Mouse (Mus musculus) hindbrain, embryonic 11.5 days (tissue): ENCODE measurements around the gene Csrp1. TPM values are rescaled to one million over a fixed set of nuclear protein-coding genes. Genes with fewer than 3 reads are reported as not detected.

Experiments
- ATAC-seq: fragments of 200-750 bp; cut with Nextera tagmentation; 2 replicates; pipeline ENCODE4 v1.8.0; 2017; ENCODE audit warnings: mild to moderate bottlenecking, moderate TSS enrichment, moderate library complexity; ENCODE audit not compliant: low FRiP score
- DNase-seq: peaks from one replicate; pipeline ENCODE4 v3.0.0-alpha.2; 2015; ENCODE audit warnings: low spot score
- H3K27ac ChIP-seq: fragments of 300-500 bp; sonication (generic); 2 replicates; pipeline ENCODE4 v1.5.1; 2014; ENCODE audit warnings: mild to moderate bottlenecking, low read depth, low read length
- H3K27me3 ChIP-seq: fragments of 300-500 bp; sonication (generic); 2 replicates; pipeline ENCODE4 v1.6.1; 2014; ENCODE audit warnings: mild to moderate bottlenecking, low read length, moderate library complexity, mixed read lengths; ENCODE audit not compliant: control insufficient read depth, insufficient read depth
- H3K36me3 ChIP-seq: fragments of 300-500 bp; sonication (generic); 2 replicates; pipeline ENCODE4 v1.6.1; 2014; ENCODE audit warnings: mild to moderate bottlenecking, low read length, moderate library complexity, mixed read lengths; ENCODE audit not compliant: control insufficient read depth, insufficient read depth
- H3K4me1 ChIP-seq: fragments of 300-500 bp; sonication (generic); replicated peaks from 2 replicates; pipeline ENCODE4 v1.6.1; 2014; ENCODE audit warnings: low read length, mixed read lengths; ENCODE audit not compliant: control insufficient read depth, insufficient read depth
- H3K4me2 ChIP-seq: fragments of 300-500 bp; sonication (generic); replicated peaks from 2 replicates; pipeline ENCODE4 v1.6.1; 2014; ENCODE audit warnings: mild to moderate bottlenecking, low read depth, low read length
- H3K4me3 ChIP-seq: fragments of 300-500 bp; sonication (generic); 2 replicates; pipeline ENCODE4 v1.5.1; 2014; ENCODE audit warnings: low read depth, low read length
- H3K9ac ChIP-seq: fragments of 300-500 bp; sonication (generic); 2 replicates; pipeline ENCODE4 v1.6.1; 2014; ENCODE audit warnings: low read depth, low read length
- H3K9me3 ChIP-seq: fragments of 300-500 bp; sonication (generic); 2 replicates; pipeline ENCODE4 v1.6.1; 2016; ENCODE audit warnings: low read length; ENCODE audit not compliant: control insufficient read depth
- WGBS: fragments of 180-500 bp; shearing (Covaris S2); extraction: QIAGEN DNeasy Blood & Tissue Kit; methylation state at CpG from one replicate; pipeline ENCODE4 v1.1.7; 2014; 5-methylcytosine and 5-hydroxymethylcytosine counted together
- polyA plus RNA-seq: library from polyadenylated mRNA; unstranded; fragments of >200 nt; fragmentation: Nextera tagmentation; extraction: Ambion mirVana; gene quantifications from 2 replicates; pipeline ENCODE4 v1.2.1, GENCODE M21; 2014

The Csrp1 gene
- polyA plus RNA-seq, 1 experiment from 2014 or later: 42.8 TPM

GRCm38 (mm10) chr1:135676938-135677682 is 42.8 kb upstream of the Csrp1 start:
- WGBS: 38% methylated on average over 8 of the region's 8 CpGs
- Histone ChIP-seq H3K4me2 (no peak overlapping the region), H3K36me3 (no peaks in the 10 kb centered on the region), H3K9me3 (no peaks in the 10 kb centered on the region), H3K4me3 (no peak overlapping the region), H3K27ac (peak overlapping the region; percentile 56; the same call in 1 of the 2 replicates), H3K27me3 (no peaks in the 10 kb centered on the region), H3K9ac (0 out of 2 replicates have a peak overlapping the region, but pooled peaks have one; percentile 2), H3K4me1 (0 out of 2 replicates have a peak, but pooled peaks cover 3% of the 10 kb centered on the region)
- ATAC-seq: peak; percentile 70; the same call in 1 of the 2 replicates
- DNase-seq: peak; percentile 43

- DNase-seq (no peak), ATAC-seq (no peak)
- no peaks in the 10 kb centered on the region for H3K9me3 ChIP-seq
- no peak overlapping the region for H3K4me2 ChIP-seq
- WGBS: 85% methylated on average over 6 of the region's 6 CpGs
- H3K4me1 ChIP-seq: 0 out of 2 replicates have a peak, but pooled peaks cover 3% of the 10 kb centered on the region
- no peaks in the 10 kb centered on the region for H3K36me3 ChIP-seq
- H3K27me3 ChIP-seq: no peaks in the 10 kb centered on the region
- H3K9ac ChIP-seq: no peak overlapping the region
- no peak overlapping the region for H3K27ac ChIP-seq
- no peak overlapping the region for H3K4me3 ChIP-seq
Measured at GRCm38 (mm10) chr1:135678145-135678544, 41.7 kb upstream of the Csrp1 start.

GRCm38 (mm10) chr1:135680716-135681115 is 39.1 kb upstream of the Csrp1 start:
- ATAC-seq (no peak), DNase-seq (no peak)
- H3K36me3 ChIP-seq: no peaks in the 10 kb centered on the region
- 0 out of 2 replicates have a peak, but pooled peaks cover 3% of the 10 kb centered on the region for H3K4me1 ChIP-seq
- WGBS: 81% methylated on average over 3 of the region's 4 CpGs
- no peak overlapping the region for H3K9ac ChIP-seq
- no peak overlapping the region for H3K4me2 ChIP-seq
- H3K27me3 ChIP-seq: peaks cover 1% of the 10 kb centered on the region; the same call in 1 of the 2 replicates
- H3K27ac ChIP-seq: no peak overlapping the region
- no peak overlapping the region for H3K4me3 ChIP-seq
- no peaks in the 10 kb centered on the region for H3K9me3 ChIP-seq

GRCm38 (mm10) chr1:135681122-135681521 is 38.7 kb upstream of the Csrp1 start:
- Histone ChIP-seq H3K9me3 (no peaks in the 10 kb centered on the region), H3K4me1 (0 out of 2 replicates have a peak, but pooled peaks cover 3% of the 10 kb centered on the region), H3K36me3 (no peaks in the 10 kb centered on the region), H3K27me3 (peaks cover 5% of the 10 kb centered on the region; the same call in 1 of the 2 replicates), H3K4me3 (no peak overlapping the region), H3K4me2 (no peak overlapping the region), H3K9ac (no peak overlapping the region), H3K27ac (no peak overlapping the region)
- ATAC-seq (no peak), DNase-seq (no peak)
- WGBS: 77% methylated on average over 8 of the region's 8 CpGs

- no peak for DNase-seq
- H3K4me3 ChIP-seq: no peak overlapping the region
- H3K4me2 ChIP-seq: no peak overlapping the region
- WGBS: 59% methylated on average over 4 of the region's 4 CpGs
- H3K36me3 ChIP-seq: no peaks in the 10 kb centered on the region
- peaks cover 6% of the 10 kb centered on the region; the same call in 1 of the 2 replicates for H3K4me1 ChIP-seq
- no peak overlapping the region for H3K27ac ChIP-seq
- ATAC-seq: no peak
- H3K9me3 ChIP-seq: no peaks in the 10 kb centered on the region
- H3K27me3 ChIP-seq: peaks cover 27% of the 10 kb centered on the region
- no peak overlapping the region for H3K9ac ChIP-seq
Measured at GRCm38 (mm10) chr1:135684895-135685294, 35.0 kb upstream of the Csrp1 start.

GRCm38 (mm10) chr1:135685316-135685715 is 34.5 kb upstream of the Csrp1 start:
- ATAC-seq: no peak
- no peak overlapping the region for H3K4me2 ChIP-seq
- H3K4me1 ChIP-seq: peaks cover 6% of the 10 kb centered on the region; the same call in 1 of the 2 replicates
- no peak overlapping the region for H3K27ac ChIP-seq
- H3K9ac ChIP-seq: no peak overlapping the region
- DNase-seq: no peak
- H3K36me3 ChIP-seq: no peaks in the 10 kb centered on the region
- no peak overlapping the region for H3K4me3 ChIP-seq
- 51% methylated on average over 5 of the region's 6 CpGs for WGBS
- H3K9me3 ChIP-seq: no peaks in the 10 kb centered on the region
- H3K27me3 ChIP-seq: peaks cover 27% of the 10 kb centered on the region

GRCm38 (mm10) chr1:135686792-135687510 is 32.9 kb upstream of the Csrp1 start:
- peak overlapping the region; percentile 72 for H3K4me3 ChIP-seq
- peaks cover 6% of the 10 kb centered on the region; the same call in 1 of the 2 replicates for H3K4me1 ChIP-seq
- H3K27me3 ChIP-seq: peaks cover 29% of the 10 kb centered on the region
- WGBS: under 1% methylated on average over 19 of the region's 19 CpGs
- H3K9ac ChIP-seq: peak overlapping the region; percentile 77
- DNase-seq (peak; percentile 67), ATAC-seq (0 out of 2 replicates have a peak, but pooled peaks have one; percentile 17)
- no peaks in the 10 kb centered on the region for H3K9me3 ChIP-seq
- peak overlapping the region; percentile 81 for H3K27ac ChIP-seq
- H3K4me2 ChIP-seq: peak overlapping the region; percentile 98
- no peaks in the 10 kb centered on the region for H3K36me3 ChIP-seq

GRCm38 (mm10) chr1:135687771-135688492 is 31.9 kb upstream of the Csrp1 start:
- Histone ChIP-seq H3K4me2 (peak overlapping the region; percentile 98), H3K4me3 (peak overlapping the region; percentile 72), H3K27me3 (peaks cover 29% of the 10 kb centered on the region), H3K27ac (peak overlapping the region; percentile 81), H3K36me3 (no peaks in the 10 kb centered on the region), H3K4me1 (peaks cover 6% of the 10 kb centered on the region; the same call in 1 of the 2 replicates), H3K9ac (peak overlapping the region; percentile 77), H3K9me3 (no peaks in the 10 kb centered on the region)
- DNase-seq (peak; percentile 87), ATAC-seq (peak; percentile 92)
- under 1% methylated on average over 54 of the region's 81 CpGs for WGBS
